Mouse (Mus musculus): ENCODE results near the gene Olfr466. TPM values are rescaled to one million over a fixed set of nuclear protein-coding genes. Genes with fewer than 3 reads are reported as not detected.

Gene Olfr466
- total and polyA plus RNA-seq, 3 experiments: not detected

DNA sequence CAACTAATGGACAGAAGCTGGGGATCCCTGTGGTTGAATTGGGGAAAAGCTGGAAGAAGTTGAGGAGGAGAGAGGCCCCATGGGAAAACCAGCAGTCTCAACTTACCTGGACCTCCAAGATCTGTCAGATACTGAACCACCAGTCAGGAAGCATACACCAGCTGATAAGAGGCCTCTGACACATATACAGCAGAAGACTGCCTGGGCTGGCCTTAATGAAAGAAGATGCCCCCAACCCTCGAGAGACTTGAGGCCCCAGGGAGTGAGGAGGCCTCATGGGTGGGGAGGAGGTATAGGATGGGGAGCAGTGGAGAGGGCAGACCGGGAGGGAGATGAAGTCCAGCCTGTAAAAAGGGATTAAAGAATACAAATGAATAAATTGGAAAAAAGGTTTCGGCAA lies 29.1 kb upstream of the Olfr466 start:
- no peaks in the 10 kb centered on the region for H3K4me1 ChIP-seq (ENCODE audit: control insufficient read depth, insufficient read depth, low read length)
- H3K27ac ChIP-seq: no peak overlapping the region
- H3K36me3 ChIP-seq (ENCODE audit: control insufficient read depth, insufficient read depth, low read length): no peaks in the 10 kb centered on the region
- TF ChIP-seq POLR2A (IDR thresholded peaks at IDR 0.05; ENCODE audit: insufficient read depth, low read depth, low read length) (no peak), CTCF (IDR thresholded peaks at IDR 0.05) (no peak), EP300 (IDR thresholded peaks at IDR 0.05; ENCODE audit: insufficient read depth, low read depth, low read length) (no peak)
- no peak overlapping the region for H3K4me3 ChIP-seq
- 62% methylated on average over 3 of the region's 3 CpGs for WGBS
- intact Hi-C loops (cut with DNase I): no loop called here
- H3K79me2 ChIP-seq (replicated peaks; ENCODE audit: control insufficient read depth, insufficient read depth, low read length): no peaks in the 10 kb centered on the region
- H3K9ac ChIP-seq (ENCODE audit: low read depth, low read length): no peak overlapping the region
- no peaks in the 10 kb centered on the region for H3K27me3 ChIP-seq (ENCODE audit: control insufficient read depth, insufficient read depth, low read length)
- no peak for DNase-seq

DNA sequence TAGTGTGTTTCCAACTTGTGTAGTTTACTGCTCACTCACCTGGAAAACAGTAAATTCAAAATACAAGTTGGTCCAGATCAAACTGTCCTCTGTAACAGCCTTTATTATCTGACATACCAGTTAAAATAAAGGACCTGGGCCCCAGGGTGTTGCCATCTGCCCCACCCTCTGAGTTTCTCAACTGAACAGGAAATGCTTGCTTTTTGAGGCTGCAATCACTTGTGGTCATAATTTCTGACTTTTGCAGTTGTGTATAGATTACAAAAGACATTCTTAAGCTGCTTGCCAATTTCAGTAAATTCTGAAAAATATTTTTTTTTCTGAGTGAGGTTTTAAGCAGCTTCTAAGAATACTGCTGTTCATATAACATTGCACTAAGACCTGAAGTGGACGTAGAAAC lies 27.9 kb upstream of the Olfr466 start:
- Histone ChIP-seq H3K4me3 (no peak overlapping the region), H3K79me2 (replicated peaks; ENCODE audit: control insufficient read depth, insufficient read depth, low read length) (no peaks in the 10 kb centered on the region), H3K9ac (ENCODE audit: low read depth, low read length) (no peak overlapping the region), H3K27ac (no peak overlapping the region), H3K27me3 (ENCODE audit: control insufficient read depth, insufficient read depth, low read length) (no peaks in the 10 kb centered on the region), H3K36me3 (ENCODE audit: control insufficient read depth, insufficient read depth, low read length) (no peaks in the 10 kb centered on the region), H3K4me1 (ENCODE audit: control insufficient read depth, insufficient read depth, low read length) (no peaks in the 10 kb centered on the region)
- intact Hi-C loops (cut with DNase I): no loop called here
- 82% methylated on average over 1 of the region's 1 CpGs for WGBS
- no peak for DNase-seq
- TF ChIP-seq POLR2A (IDR thresholded peaks at IDR 0.05; ENCODE audit: insufficient read depth, low read depth, low read length) (no peak), EP300 (IDR thresholded peaks at IDR 0.05; ENCODE audit: insufficient read depth, low read depth, low read length) (no peak), CTCF (IDR thresholded peaks at IDR 0.05) (no peak)

DNA sequence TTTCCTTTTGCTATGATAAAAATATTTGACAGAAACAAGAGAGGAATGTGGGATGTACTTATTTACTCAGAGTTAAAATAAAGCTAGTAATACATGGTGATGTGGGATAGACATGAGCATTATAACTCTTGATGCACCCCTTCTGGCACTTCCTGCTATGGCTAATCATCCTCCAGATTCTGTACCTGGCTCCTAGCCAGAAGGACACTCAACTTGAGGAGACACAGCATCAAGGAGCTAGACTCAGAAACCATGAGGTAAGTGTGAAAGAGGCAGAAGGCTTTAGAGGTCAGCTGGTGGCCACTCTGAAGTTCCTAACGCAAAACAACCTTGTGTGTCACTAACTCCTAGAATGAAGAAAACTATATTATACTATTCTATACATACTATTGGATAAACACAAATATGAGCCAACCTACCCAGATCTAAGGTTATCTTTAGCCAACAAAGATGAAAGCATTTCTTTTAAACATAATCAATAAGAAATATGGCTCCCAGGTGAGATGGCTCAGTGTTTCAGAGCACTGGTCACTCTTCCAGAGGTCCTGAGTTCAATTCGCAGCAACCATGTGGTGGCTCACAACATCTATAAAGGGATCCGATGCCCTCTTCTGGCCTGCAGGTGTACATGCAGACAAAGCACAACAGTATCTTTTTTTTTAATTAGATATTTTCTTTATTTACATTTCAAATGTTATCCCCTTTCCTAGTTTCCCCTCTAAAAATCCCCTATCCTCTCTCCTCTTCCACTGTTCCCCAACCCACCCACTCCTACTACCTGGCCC lies 22.8 kb upstream of the Olfr466 start:
- intact Hi-C loops (cut with DNase I): no loop called here
- TF ChIP-seq CTCF (IDR thresholded peaks at IDR 0.05) (peak; percentile 42), POLR2A (IDR thresholded peaks at IDR 0.05; ENCODE audit: insufficient read depth, low read depth, low read length) (no peak), EP300 (IDR thresholded peaks at IDR 0.05; ENCODE audit: insufficient read depth, low read depth, low read length) (no peak)
- WGBS: 64% methylated on average over 3 of the region's 3 CpGs
- H3K27me3 ChIP-seq (ENCODE audit: control insufficient read depth, insufficient read depth, low read length): no peaks in the 10 kb centered on the region
- H3K79me2 ChIP-seq (replicated peaks; ENCODE audit: control insufficient read depth, insufficient read depth, low read length): no peaks in the 10 kb centered on the region
- H3K9ac ChIP-seq (ENCODE audit: low read depth, low read length): no peak overlapping the region
- no peak overlapping the region for H3K4me3 ChIP-seq
- no peak for DNase-seq
- H3K36me3 ChIP-seq (ENCODE audit: control insufficient read depth, insufficient read depth, low read length): no peaks in the 10 kb centered on the region
- H3K27ac ChIP-seq: no peak overlapping the region
- H3K4me1 ChIP-seq (ENCODE audit: control insufficient read depth, insufficient read depth, low read length): no peaks in the 10 kb centered on the region

DNA sequence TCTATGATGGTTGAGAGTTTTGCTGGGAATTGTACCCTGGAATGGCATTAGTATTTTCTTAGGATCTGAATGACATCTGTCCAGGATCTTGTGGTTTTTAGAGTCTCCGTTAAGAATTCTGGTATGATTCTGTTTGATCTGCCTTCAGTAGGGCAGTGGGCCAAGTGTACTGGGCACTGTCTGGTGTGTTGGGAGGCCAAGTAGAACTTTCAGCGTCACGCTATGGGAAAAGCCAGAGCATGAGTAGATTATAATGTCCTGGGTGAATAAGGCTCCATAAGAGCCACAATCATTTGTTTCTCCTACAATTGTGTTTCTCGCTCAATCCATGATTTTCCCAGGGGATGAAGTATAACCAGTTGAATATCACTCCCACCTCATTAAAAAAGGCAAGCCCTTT lies 12.3 kb upstream of the Olfr466 start, which contains the start of gene Olfr465-ps1:
Gene Olfr465-ps1, plus strand, starts transcription at position 301 of the 400 bp plus-strand sequence.
- no peak for TF ChIP-seq POLR2A (IDR thresholded peaks at IDR 0.05; ENCODE audit: insufficient read depth, low read depth, low read length)
- no peak for TF ChIP-seq CTCF (IDR thresholded peaks at IDR 0.05)
- no peak for TF ChIP-seq EP300 (IDR thresholded peaks at IDR 0.05; ENCODE audit: insufficient read depth, low read depth, low read length)
- Histone ChIP-seq H3K4me1 (ENCODE audit: control insufficient read depth, insufficient read depth, low read length) (no peaks in the 10 kb centered on the region), H3K27ac (no peak within 1 kb of the TSS), H3K4me3 (no peak within 1 kb of the TSS), H3K79me2 (replicated peaks; ENCODE audit: control insufficient read depth, insufficient read depth, low read length) (no peaks in the 10 kb centered on the region), H3K36me3 (ENCODE audit: control insufficient read depth, insufficient read depth, low read length) (no peaks in the 10 kb centered on the region), H3K9ac (ENCODE audit: low read depth, low read length) (no peak within 1 kb of the TSS), H3K27me3 (ENCODE audit: control insufficient read depth, insufficient read depth, low read length) (no peaks in the 10 kb centered on the region)
- DNase-seq: no peak
- 76% methylated on average over 4 of the region's 4 CpGs for WGBS
- intact Hi-C loops (cut with DNase I): no loop called here

DNA sequence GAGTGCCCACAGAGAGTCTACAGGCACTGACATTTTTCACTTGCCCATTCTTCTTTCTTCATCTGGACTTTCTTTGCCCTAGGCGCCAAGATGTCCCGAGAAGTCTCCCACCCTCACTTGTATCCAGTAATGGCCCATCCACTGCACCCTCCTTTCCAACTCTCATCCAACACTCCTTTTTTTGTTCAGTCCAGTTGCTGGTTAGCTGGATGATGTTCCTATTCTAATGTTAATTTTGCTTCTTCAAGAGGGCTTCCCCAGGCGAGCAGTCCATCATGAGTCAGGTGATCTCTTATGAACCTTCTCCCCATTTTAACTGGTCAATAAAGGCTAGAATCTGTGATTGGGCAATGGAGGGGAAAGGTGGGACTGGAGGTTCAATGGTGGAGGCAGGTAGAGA lies 24.1 kb downstream of the Olfr466 start:
- TF ChIP-seq CTCF (IDR thresholded peaks at IDR 0.05): no peak
- no peak for TF ChIP-seq EP300 (IDR thresholded peaks at IDR 0.05; ENCODE audit: insufficient read depth, low read depth, low read length)
- TF ChIP-seq POLR2A (IDR thresholded peaks at IDR 0.05; ENCODE audit: insufficient read depth, low read depth, low read length): no peak
- Histone ChIP-seq H3K36me3 (ENCODE audit: control insufficient read depth, insufficient read depth, low read length) (no peaks in the 10 kb centered on the region), H3K4me1 (ENCODE audit: control insufficient read depth, insufficient read depth, low read length) (no peaks in the 10 kb centered on the region), H3K9ac (ENCODE audit: low read depth, low read length) (no peak overlapping the region), H3K4me3 (no peak overlapping the region), H3K27me3 (ENCODE audit: control insufficient read depth, insufficient read depth, low read length) (no peaks in the 10 kb centered on the region), H3K27ac (no peak overlapping the region), H3K79me2 (replicated peaks; ENCODE audit: control insufficient read depth, insufficient read depth, low read length) (no peaks in the 10 kb centered on the region)
- intact Hi-C loops (cut with DNase I): no loop called here
- WGBS: 82% methylated on average over 3 of the region's 3 CpGs
- DNase-seq: no peak

DNA sequence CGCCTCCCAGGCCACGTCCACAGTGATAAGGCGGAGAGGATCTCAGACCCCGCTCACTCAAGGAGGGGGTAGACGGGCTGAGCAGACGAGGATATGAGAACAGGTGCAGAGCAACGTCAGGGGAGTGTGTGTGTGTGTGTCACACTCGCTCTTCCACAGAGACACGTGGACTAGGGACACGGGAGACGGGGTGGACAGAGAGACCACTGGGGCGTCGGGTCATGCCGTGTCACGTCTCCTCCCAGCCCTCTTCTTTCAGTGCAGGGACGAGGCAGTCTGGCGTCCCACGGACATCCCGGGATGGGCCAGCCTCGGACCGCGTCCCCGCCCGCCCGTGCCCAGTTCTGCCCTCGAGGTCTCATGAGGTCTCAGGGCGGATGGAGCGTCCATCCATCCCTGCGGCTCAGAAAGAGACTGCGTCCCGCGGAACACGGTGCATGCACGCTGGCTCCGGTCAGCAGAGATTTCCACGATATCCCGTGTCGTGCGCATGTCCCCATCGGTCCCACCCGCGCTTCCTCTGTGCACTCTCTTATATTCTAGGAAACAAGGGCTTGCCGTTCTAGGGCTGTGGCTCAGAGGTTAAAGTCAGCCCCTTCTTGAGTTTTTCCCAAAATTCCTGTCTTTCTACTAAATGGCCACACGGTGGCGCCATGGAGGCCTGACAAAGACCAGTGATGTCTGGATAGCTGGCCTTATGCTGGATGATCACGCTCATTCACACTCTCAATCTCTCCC lies 25.9 kb downstream of the Olfr466 start:
- Histone ChIP-seq H3K27me3 (ENCODE audit: control insufficient read depth, insufficient read depth, low read length) (no peaks in the 10 kb centered on the region), H3K9ac (ENCODE audit: low read depth, low read length) (no peak overlapping the region), H3K4me1 (ENCODE audit: control insufficient read depth, insufficient read depth, low read length) (no peaks in the 10 kb centered on the region), H3K79me2 (replicated peaks; ENCODE audit: control insufficient read depth, insufficient read depth, low read length) (no peaks in the 10 kb centered on the region), H3K36me3 (ENCODE audit: control insufficient read depth, insufficient read depth, low read length) (no peaks in the 10 kb centered on the region), H3K27ac (no peak overlapping the region), H3K4me3 (no peak overlapping the region)
- peak; percentile 17 to 19 for DNase-seq
- WGBS: 15% methylated on average over 46 of the region's 46 CpGs
- TF ChIP-seq CTCF (IDR thresholded peaks at IDR 0.05) (peak; percentile 81), POLR2A (IDR thresholded peaks at IDR 0.05; ENCODE audit: insufficient read depth, low read depth, low read length) (no peak), EP300 (IDR thresholded peaks at IDR 0.05; ENCODE audit: insufficient read depth, low read depth, low read length) (no peak)
- intact Hi-C loops (cut with DNase I): loop anchor here (1.0 kb wide), 1 partner anchor 135 kb away; no protein-coding TSS in a partner anchor
